Mouse (Mus musculus): ENCODE data around the gene Bco1. TPM values are rescaled to one million over a fixed set of nuclear protein-coding genes. Genes with fewer than 3 reads are reported as not detected.
A peak's percentile ranks its signal among the peaks of the same experiment; 100 is the strongest.

The Bco1 gene
- polyA plus RNA-seq, 1 experiment from 2014 or later: 0.45 TPM

DNA sequence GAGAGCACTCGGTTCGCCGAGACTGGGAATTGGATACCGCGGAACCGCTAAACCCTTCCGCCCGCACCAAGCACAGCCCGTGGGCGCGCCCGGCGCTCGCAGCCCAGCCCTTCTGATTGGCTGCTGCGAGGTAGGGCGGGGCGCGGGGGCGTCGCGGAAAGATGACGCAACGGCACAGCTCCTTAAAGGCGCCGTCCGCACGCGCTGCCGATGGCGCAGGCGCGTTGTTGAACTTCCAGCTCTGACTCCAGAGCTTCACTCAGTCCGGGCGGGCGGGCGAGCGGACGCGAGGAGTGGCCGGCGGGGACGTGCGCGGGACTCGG is 62.1 kb downstream of the Bco1 start:
- ATAC-seq (ENCODE audit: low FRiP score, low TSS enrichment): peak; percentile 96
- WGBS: 1% methylated on average over 45 of the region's 45 CpGs

GRCm38 (mm10) chr8:117158135-117158761 is 62.6 kb downstream of the Bco1 start, which contains the start of gene Gan:
TSS of gene Gan (plus strand) at chr8:117158135.
- Histone ChIP-seq H3K4me3 (ENCODE audit: low read length) (peak within 1 kb of the TSS; percentile 97), H3K4me2 (replicated peaks; ENCODE audit: low read depth, low read length) (peak within 1 kb of the TSS; percentile 89), H3K36me3 (ENCODE audit: insufficient read depth, low read length) (no peaks in the 10 kb centered on the region), H3K4me1 (ENCODE audit: insufficient read depth, low read length) (peaks cover 22% of the 10 kb centered on the region), H3K27ac (ENCODE audit: low read length) (peak within 1 kb of the TSS; percentile 89), H3K9ac (replicated peaks; ENCODE audit: low read length) (peak within 1 kb of the TSS; percentile 96), H3K27me3 (ENCODE audit: insufficient read depth, low read length) (no peaks in the 10 kb centered on the region), H3K9me3 (ENCODE audit: low read length) (no peaks in the 10 kb centered on the region)
- ATAC-seq (ENCODE audit: low FRiP score, low TSS enrichment): peak; percentile 72
- 0% methylated on average over 59 of the region's 65 CpGs for WGBS

More for the DNA sequence above, 62.1 kb downstream of the Bco1 start:
- Histone ChIP-seq H3K9me3 (ENCODE audit: low read length) (no peaks in the 10 kb centered on the region), H3K27ac (ENCODE audit: low read length) (peak overlapping the region; percentile 89), H3K4me2 (replicated peaks; ENCODE audit: low read depth, low read length) (peak overlapping the region; percentile 89), H3K27me3 (ENCODE audit: insufficient read depth, low read length) (no peaks in the 10 kb centered on the region), H3K4me1 (ENCODE audit: insufficient read depth, low read length) (peaks cover 22% of the 10 kb centered on the region), H3K9ac (replicated peaks; ENCODE audit: low read length) (peak overlapping the region; percentile 96), H3K36me3 (ENCODE audit: insufficient read depth, low read length) (no peaks in the 10 kb centered on the region), H3K4me3 (ENCODE audit: low read length) (peak overlapping the region; percentile 97)

- peak overlapping the region; percentile 96; the same call in 1 of the 2 replicates for H3K9ac ChIP-seq (replicated peaks; ENCODE audit: low read length)
- ATAC-seq (ENCODE audit: low FRiP score, low TSS enrichment): no peak
Observed at GRCm38 (mm10) chr8:117159031-117159430, 63.4 kb downstream of the Bco1 start.

DNA sequence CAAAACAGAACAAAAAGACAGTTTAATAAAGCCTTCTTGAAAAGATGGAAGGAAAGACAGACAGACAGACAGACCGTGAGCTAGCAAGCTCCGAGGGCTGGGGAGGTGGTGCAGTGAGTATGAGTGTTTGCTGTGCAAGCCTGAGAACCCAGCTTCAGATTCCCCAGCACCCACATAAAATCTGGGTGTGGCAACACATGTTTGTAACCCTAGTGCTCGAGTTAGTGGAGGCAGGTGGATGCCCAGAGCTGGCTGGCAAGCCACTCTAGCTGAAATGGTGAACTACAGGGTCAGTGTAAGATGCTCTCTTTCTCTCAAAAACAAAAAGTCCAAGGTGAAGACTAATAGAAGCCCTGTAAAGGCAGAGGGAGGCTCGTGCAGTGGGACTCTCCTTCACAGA is 69.3 kb downstream of the Bco1 start:
- H3K9me3 ChIP-seq (ENCODE audit: low read length): no peaks in the 10 kb centered on the region
- H3K9ac ChIP-seq (replicated peaks; ENCODE audit: low read length): no peak overlapping the region
- no peaks in the 10 kb centered on the region for H3K36me3 ChIP-seq (ENCODE audit: insufficient read depth, low read length)
- H3K27me3 ChIP-seq (ENCODE audit: insufficient read depth, low read length): no peaks in the 10 kb centered on the region
- no peak for ATAC-seq (ENCODE audit: low FRiP score, low TSS enrichment)
- peaks cover 14% of the 10 kb centered on the region; the same call in 1 of the 2 replicates for H3K4me1 ChIP-seq (ENCODE audit: insufficient read depth, low read length)
- no peak overlapping the region for H3K4me3 ChIP-seq (ENCODE audit: low read length)
- H3K4me2 ChIP-seq (replicated peaks; ENCODE audit: low read depth, low read length): no peak overlapping the region
- WGBS: 89% methylated on average over 4 of the region's 4 CpGs
- H3K27ac ChIP-seq (ENCODE audit: low read length): no peak overlapping the region

More at GRCm38 (mm10) chr8:117159031-117159430, 63.4 kb downstream of the Bco1 start:
- Histone ChIP-seq H3K27me3 (ENCODE audit: insufficient read depth, low read length) (no peaks in the 10 kb centered on the region), H3K9me3 (ENCODE audit: low read length) (no peaks in the 10 kb centered on the region), H3K4me1 (ENCODE audit: insufficient read depth, low read length) (peaks cover 27% of the 10 kb centered on the region), H3K36me3 (ENCODE audit: insufficient read depth, low read length) (no peaks in the 10 kb centered on the region), H3K27ac (ENCODE audit: low read length) (no peak overlapping the region), H3K4me2 (replicated peaks; ENCODE audit: low read depth, low read length) (peak overlapping the region; percentile 89), H3K4me3 (ENCODE audit: low read length) (peak overlapping the region; percentile 97)
- 50% methylated on average over 5 of the region's 5 CpGs for WGBS

- no peak for ATAC-seq (ENCODE audit: low FRiP score, low TSS enrichment)
- no peak overlapping the region for H3K9ac ChIP-seq (replicated peaks; ENCODE audit: low read length)
- no peak overlapping the region for H3K27ac ChIP-seq (ENCODE audit: low read length)
- H3K27me3 ChIP-seq (ENCODE audit: insufficient read depth, low read length): no peaks in the 10 kb centered on the region
- H3K4me3 ChIP-seq (ENCODE audit: low read length): no peak overlapping the region
- no peaks in the 10 kb centered on the region for H3K9me3 ChIP-seq (ENCODE audit: low read length)
- 87% methylated on average over 4 of the region's 4 CpGs for WGBS
- no peak overlapping the region for H3K4me2 ChIP-seq (replicated peaks; ENCODE audit: low read depth, low read length)
- no peaks in the 10 kb centered on the region for H3K36me3 ChIP-seq (ENCODE audit: insufficient read depth, low read length)
- peaks cover 11% of the 10 kb centered on the region; the same call in 1 of the 2 replicates for H3K4me1 ChIP-seq (ENCODE audit: insufficient read depth, low read length)
Observed at GRCm38 (mm10) chr8:117165542-117165941, 69.9 kb downstream of the Bco1 start.

- H3K4me3 ChIP-seq (ENCODE audit: low read length): no peak overlapping the region
- WGBS: 65% methylated on average over 2 of the region's 2 CpGs
- ATAC-seq (ENCODE audit: low FRiP score, low TSS enrichment): no peak
- peaks cover 11% of the 10 kb centered on the region; the same call in 1 of the 2 replicates for H3K4me1 ChIP-seq (ENCODE audit: insufficient read depth, low read length)
- H3K27me3 ChIP-seq (ENCODE audit: insufficient read depth, low read length): no peaks in the 10 kb centered on the region
- no peak overlapping the region for H3K4me2 ChIP-seq (replicated peaks; ENCODE audit: low read depth, low read length)
- H3K9me3 ChIP-seq (ENCODE audit: low read length): no peaks in the 10 kb centered on the region
- H3K36me3 ChIP-seq (ENCODE audit: insufficient read depth, low read length): no peaks in the 10 kb centered on the region
- H3K9ac ChIP-seq (replicated peaks; ENCODE audit: low read length): no peak overlapping the region
- H3K27ac ChIP-seq (ENCODE audit: low read length): no peak overlapping the region
Observed at GRCm38 (mm10) chr8:117166515-117166914, 70.9 kb downstream of the Bco1 start.

DNA sequence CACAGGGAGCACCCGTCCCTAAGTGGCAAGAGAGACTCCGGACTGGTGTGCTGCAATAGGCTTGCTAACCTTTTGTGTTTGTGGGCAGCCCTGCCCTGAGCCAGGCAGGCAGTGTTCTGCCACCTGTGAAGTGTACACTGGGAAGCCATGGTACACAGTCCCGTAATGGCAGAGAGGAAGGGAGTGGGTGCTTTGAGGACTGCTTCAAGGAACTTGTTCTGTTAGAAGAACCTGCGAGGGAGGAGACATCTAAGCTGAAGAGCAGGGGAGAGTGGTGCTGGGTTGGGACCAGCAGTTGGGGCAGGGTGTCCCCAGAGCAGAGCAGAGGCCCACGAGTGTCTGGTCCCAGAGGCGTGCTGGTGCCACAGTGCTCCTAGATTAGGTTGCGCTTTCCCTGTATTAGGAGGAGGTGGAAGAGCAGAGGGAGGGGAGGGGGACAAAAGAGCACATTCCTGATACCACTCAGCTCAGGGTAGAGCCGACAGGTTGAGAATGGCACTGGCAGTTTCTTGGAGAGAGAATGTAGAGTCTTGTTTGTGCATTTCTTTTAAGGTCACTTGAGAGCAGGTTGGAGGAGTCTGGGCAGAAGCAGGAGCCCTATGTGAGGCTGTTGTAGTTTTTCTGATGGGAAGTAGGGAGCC is 71.7 kb downstream of the Bco1 start:
- Histone ChIP-seq H3K27ac (ENCODE audit: low read length) (no peak overlapping the region), H3K4me1 (ENCODE audit: insufficient read depth, low read length) (peaks cover 11% of the 10 kb centered on the region; the same call in 1 of the 2 replicates), H3K27me3 (ENCODE audit: insufficient read depth, low read length) (no peaks in the 10 kb centered on the region), H3K9ac (replicated peaks; ENCODE audit: low read length) (no peak overlapping the region), H3K4me3 (ENCODE audit: low read length) (no peak overlapping the region), H3K36me3 (ENCODE audit: insufficient read depth, low read length) (no peaks in the 10 kb centered on the region), H3K9me3 (ENCODE audit: low read length) (no peaks in the 10 kb centered on the region), H3K4me2 (replicated peaks; ENCODE audit: low read depth, low read length) (no peak overlapping the region)
- 74% methylated on average over 8 of the region's 8 CpGs for WGBS
- ATAC-seq (ENCODE audit: low FRiP score, low TSS enrichment): peak; percentile 30; the same call in 1 of the 2 replicates

DNA sequence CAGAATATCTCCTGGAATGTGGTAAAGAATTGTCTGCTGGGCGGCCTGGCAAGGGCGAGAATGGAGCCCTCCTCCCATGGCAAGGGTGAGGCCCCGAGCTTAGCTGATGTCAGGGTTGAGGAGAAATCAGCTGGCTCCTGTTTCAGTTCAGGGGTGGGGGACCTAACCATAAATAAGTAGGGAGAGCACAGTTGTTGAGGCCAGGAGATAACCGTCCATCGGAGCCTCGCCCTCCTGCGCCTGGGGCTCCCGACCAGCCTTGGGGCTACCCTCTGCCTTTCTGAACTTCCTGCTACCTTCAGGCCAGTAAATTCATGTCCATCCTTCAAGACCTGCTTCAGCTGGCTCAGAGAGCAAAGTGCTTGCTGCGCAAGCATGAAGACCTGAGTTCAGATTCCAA is 72.7 kb downstream of the Bco1 start:
- H3K4me3 ChIP-seq (ENCODE audit: low read length): no peak overlapping the region
- H3K4me1 ChIP-seq (ENCODE audit: insufficient read depth, low read length): peaks cover 16% of the 10 kb centered on the region; the same call in 1 of the 2 replicates
- 70% methylated on average over 9 of the region's 9 CpGs for WGBS
- ATAC-seq (ENCODE audit: low FRiP score, low TSS enrichment): no peak
- H3K9me3 ChIP-seq (ENCODE audit: low read length): no peaks in the 10 kb centered on the region
- no peak overlapping the region for H3K27ac ChIP-seq (ENCODE audit: low read length)
- H3K27me3 ChIP-seq (ENCODE audit: insufficient read depth, low read length): no peaks in the 10 kb centered on the region
- H3K4me2 ChIP-seq (replicated peaks; ENCODE audit: low read depth, low read length): no peak overlapping the region
- no peak overlapping the region for H3K9ac ChIP-seq (replicated peaks; ENCODE audit: low read length)
- no peaks in the 10 kb centered on the region for H3K36me3 ChIP-seq (ENCODE audit: insufficient read depth, low read length)

GRCm38 (mm10) chr8:117171826-117172225 is 76.2 kb downstream of the Bco1 start:
- WGBS: 80% methylated on average over 3 of the region's 3 CpGs
- H3K9me3 ChIP-seq (ENCODE audit: low read length): no peaks in the 10 kb centered on the region
- no peak for ATAC-seq (ENCODE audit: low FRiP score, low TSS enrichment)
- H3K36me3 ChIP-seq (ENCODE audit: insufficient read depth, low read length): no peaks in the 10 kb centered on the region
- H3K4me1 ChIP-seq (ENCODE audit: insufficient read depth, low read length): 0 out of 2 replicates have a peak, but pooled peaks cover 12% of the 10 kb centered on the region
- H3K4me2 ChIP-seq (replicated peaks; ENCODE audit: low read depth, low read length): no peak overlapping the region
- H3K9ac ChIP-seq (replicated peaks; ENCODE audit: low read length): no peak overlapping the region
- no peak overlapping the region for H3K27ac ChIP-seq (ENCODE audit: low read length)
- no peak overlapping the region for H3K4me3 ChIP-seq (ENCODE audit: low read length)
- H3K27me3 ChIP-seq (ENCODE audit: insufficient read depth, low read length): no peaks in the 10 kb centered on the region

DNA sequence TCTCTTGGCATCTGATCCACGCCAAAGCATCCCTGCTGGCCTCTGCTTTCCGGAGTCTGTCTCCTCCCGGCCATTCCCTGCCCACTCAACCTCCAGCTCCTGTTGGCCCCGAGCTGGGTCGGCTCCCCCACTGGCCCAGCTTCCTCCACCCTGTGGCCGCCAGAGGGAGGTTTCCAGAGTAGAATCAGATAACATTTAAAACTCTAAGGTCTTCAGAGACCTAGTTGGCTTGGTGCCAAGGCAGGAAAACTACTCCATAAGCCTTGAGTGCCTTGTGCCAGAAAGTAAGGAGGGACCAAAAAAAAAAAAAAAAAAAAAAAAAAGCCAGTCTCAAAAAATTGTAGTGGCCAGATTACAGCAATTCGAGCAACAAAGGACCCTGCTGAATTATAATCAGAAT is 77.2 kb downstream of the Bco1 start:
- Histone ChIP-seq H3K36me3 (ENCODE audit: insufficient read depth, low read length) (no peaks in the 10 kb centered on the region), H3K4me1 (ENCODE audit: insufficient read depth, low read length) (0 out of 2 replicates have a peak, but pooled peaks cover 12% of the 10 kb centered on the region), H3K9me3 (ENCODE audit: low read length) (no peaks in the 10 kb centered on the region), H3K27ac (ENCODE audit: low read length) (no peak overlapping the region), H3K4me3 (ENCODE audit: low read length) (no peak overlapping the region), H3K9ac (replicated peaks; ENCODE audit: low read length) (no peak overlapping the region), H3K4me2 (replicated peaks; ENCODE audit: low read depth, low read length) (no peak overlapping the region), H3K27me3 (ENCODE audit: insufficient read depth, low read length) (no peaks in the 10 kb centered on the region)
- 0 out of 2 replicates have a peak, but pooled peaks have one; percentile 39 for ATAC-seq (ENCODE audit: low FRiP score, low TSS enrichment)
- WGBS: 17% methylated on average over 7 of the region's 7 CpGs
